Mouse (Mus musculus) myocyte (in vitro differentiated cells): ENCODE measurements at regions not wholly inside any gene's neighbourhood (a gene's known extent, or its start where the extent isn't known, plus 50 kb on each side); places are given as distances from the start of the nearest gene placed in this dataset.

Source experiments
- MAX ChIP-seq: IDR thresholded peaks from one replicate; pipeline ENCODE4 v1.6.1; 2011; ENCODE audit warnings: low read depth, mild to moderate bottlenecking, control low read depth
- MYOD1 ChIP-seq, 3 experiments: IDR thresholded peaks; one replicate each; pipeline ENCODE4 v1.6.1; 2011; ENCODE audit warnings: control low read depth in 2 of 3, low read depth in 2 of 3, mild to moderate bottlenecking in 2 of 3, moderate library complexity in 1 of 3; ENCODE audit not compliant: insufficient read length in 2 of 3, control insufficient read depth in 1 of 3
- MYOG ChIP-seq, 3 experiments: IDR thresholded peaks; one replicate each; pipeline ENCODE4 v1.6.1; 2011; ENCODE audit warnings: control low read depth in 2 of 3, low read depth in 2 of 3, mild to moderate bottlenecking in 2 of 3; ENCODE audit not compliant: insufficient read length in 2 of 3, control insufficient read depth in 1 of 3, insufficient read depth in 1 of 3
- POLR2A ChIP-seq: IDR thresholded peaks from one replicate; pipeline ENCODE4 v1.6.1; 2011; ENCODE audit warnings: low read depth, mild to moderate bottlenecking, control low read depth, moderate library complexity; ENCODE audit not compliant: insufficient read length
- POLR2AphosphoS2 ChIP-seq: IDR thresholded peaks from one replicate; pipeline ENCODE4 v1.6.1; 2011; ENCODE audit warnings: low read depth, control low read depth; ENCODE audit not compliant: insufficient read length
- REST ChIP-seq: IDR thresholded peaks from one replicate; pipeline ENCODE4 v1.6.1; 2011; ENCODE audit warnings: mild to moderate bottlenecking, control low read depth, moderate library complexity; ENCODE audit not compliant: insufficient read depth, insufficient read length
- SRF ChIP-seq: IDR thresholded peaks from one replicate; pipeline ENCODE4 v1.6.1; 2011; ENCODE audit warnings: low read depth; ENCODE audit not compliant: control insufficient read depth, insufficient read length
- TCF12 ChIP-seq: IDR thresholded peaks from one replicate; pipeline ENCODE4 v1.6.1; 2011; ENCODE audit warnings: mild to moderate bottlenecking, control low read depth; ENCODE audit not compliant: poor library complexity, insufficient read depth, severe bottlenecking

- TF ChIP-seq POLR2A (no peak), TCF12 (no peak), MYOG (IDR thresholded peaks at IDR 0.05; ENCODE audit: control insufficient read depth in 1 of 3, insufficient read depth in 1 of 3, insufficient read length in 2 of 3, low read depth in 2 of 3) (no peak), REST (no peak), POLR2AphosphoS2 (no peak), MYOD1 (IDR thresholded peaks at IDR 0.05; ENCODE audit: control insufficient read depth in 1 of 3, insufficient read length in 2 of 3, low read depth in 2 of 3) (no peak), SRF (no peak), MAX (no peak)
Observed at GRCm38 (mm10) chr13:59910179-59911071, 87.5 kb upstream of the Tut7 start.
